Mouse (Mus musculus) CH12F3 (cell line): ENCODE measurements around the gene Ltbp2.

Experiments
- in situ Hi-C: fragments of 300-500 bp; cut with MboI; formaldehyde crosslinking; loops from 2 replicates; pipeline ENCODE4 v1.14.3; 2020; ENCODE audit warnings: low sequenced_read_pairs

Ltbp2 gene

DNA sequence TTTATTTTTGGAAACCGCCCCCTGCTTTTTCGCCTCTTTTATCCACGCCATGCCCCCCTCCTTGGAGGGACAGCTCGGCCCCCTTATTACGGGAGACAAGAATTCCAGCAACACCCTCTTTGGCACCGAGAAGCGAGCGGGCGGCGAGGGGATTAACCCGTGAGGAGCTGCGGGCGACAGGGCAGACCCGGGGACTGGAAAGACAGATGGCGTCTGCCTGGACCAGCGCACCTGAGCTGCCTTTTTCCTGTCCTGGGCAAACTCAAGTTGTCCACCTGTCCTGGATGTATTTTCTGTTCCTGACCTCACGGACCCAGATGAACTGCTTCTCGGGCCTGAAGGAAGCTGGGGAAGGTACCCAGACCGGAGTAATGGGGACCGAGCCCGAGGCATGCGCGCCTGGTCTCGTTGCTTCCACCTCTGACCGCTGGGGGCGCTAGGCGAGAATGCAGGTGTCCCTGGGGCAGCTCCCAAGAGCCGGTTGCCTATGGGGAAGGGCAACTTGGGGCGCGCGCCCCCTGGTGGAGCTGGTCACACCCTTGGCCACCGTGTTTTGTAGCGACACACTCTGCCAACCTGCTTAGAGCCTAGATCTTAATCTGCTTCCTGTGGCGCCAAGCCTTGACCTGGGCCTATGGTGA, at the start of gene Ltbp2:
Ltbp2 (minus strand) TSS at position 52 of the 641 bp plus-strand sequence.
- in situ Hi-C loops = no loop called here

DNA sequence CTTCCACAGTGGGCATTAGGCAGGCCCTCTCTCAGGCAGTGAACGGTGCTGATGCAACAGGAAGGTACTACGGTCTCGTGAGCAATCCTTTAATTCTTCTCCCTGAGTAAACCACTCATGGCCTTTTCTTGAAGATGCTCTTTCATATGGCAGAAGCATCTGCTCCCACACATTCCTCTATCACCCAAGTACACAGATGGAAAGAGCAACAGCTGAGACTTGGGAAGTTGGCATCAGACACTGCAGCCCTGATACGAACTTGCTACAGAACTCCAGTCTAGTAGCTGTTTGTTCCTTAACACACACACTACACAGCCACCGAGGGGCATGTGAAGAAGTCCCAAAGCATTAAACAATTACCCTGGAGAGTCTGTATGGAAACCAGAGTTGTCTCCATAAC, 48.0 kb upstream of the Ltbp2 start:
- in situ Hi-C loops = no loop called here

DNA sequence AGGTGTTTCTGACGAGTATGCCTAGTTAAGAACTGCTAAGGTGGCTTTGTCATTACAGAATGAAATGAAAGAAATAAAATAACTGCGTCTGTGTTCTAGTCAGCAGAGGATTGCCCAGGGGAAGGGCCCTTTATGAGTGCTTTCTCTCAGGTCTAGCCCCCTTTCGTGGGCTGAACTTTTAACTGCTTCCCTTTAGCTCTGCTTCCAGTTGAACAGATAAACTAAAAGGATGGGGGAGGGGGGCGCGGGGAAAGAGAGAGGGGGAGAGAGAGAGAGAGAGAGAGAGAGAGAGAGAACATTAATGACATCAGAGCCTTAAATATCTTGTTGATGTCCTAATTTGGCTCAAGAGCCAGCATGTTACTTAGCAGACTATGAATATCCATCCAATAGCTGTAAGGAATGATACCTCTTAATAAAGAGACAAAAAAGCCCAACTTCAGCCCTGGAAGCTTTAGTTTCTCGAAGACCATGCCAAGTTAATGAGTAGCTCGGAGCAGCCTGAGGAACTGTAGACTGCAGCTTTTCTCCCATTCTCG, 45.6 kb upstream of the Ltbp2 start:
- in situ Hi-C loops = no loop called here

DNA sequence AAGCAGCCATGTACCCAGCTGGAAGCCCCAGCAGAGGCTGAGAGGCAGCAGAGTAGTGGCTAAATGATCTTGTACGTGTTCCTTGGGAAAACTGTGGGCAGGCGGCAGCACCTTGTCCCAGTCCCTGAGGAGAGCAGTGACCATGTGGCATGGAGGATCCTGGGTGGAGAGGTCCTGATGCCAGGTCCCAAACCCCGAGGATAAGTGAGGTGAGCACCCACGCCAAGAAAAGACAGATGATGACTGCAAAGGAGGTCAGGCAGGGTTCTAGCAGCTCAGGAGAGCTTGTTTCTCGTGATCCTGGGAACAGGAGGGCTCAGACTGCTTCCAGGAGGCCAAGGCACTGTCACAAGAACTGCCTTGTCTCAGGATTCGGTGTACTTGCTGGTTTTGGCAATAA, 42.5 kb upstream of the Ltbp2 start:
- in situ Hi-C loops = no loop called here

DNA sequence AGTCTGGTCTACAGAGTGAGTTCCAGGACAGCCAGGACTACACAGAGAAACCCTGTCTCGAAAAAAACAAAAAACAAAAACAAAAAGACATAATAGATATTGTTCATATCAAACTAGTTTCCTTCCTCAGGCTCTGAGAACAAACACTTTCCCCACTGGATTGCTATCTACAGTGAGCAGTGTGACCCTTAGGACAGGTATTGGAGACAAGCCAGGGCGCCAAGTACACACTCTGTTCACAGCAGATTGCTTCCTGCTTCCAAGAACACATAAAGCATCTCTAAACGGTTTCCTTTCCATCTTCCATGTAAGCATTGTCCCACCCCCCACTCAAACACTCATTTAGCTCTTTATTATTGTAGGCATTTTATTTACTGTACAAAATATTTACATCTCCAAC, 41.5 kb upstream of the Ltbp2 start:
- in situ Hi-C loops = no loop called here

DNA sequence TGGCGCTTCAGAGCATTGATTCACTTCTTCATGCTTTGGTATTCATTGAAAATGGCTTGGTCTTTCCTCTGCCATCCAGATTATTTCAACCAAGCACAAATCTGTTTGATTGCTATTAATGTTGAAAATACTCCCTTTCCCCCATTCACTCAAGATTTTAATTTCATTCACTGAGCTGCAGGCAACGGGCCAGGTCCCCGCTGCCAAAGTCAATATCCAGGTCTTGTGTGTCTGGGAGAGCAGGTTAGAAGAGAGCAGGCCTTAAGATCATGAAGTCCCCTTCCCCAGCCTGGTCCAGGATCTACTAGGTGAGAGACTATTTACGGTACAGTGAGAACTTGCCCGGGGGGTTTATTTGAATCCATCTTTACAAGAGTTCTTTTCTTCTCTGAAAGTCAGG, 38.6 kb upstream of the Ltbp2 start:
- in situ Hi-C loops = no loop called here

- in situ Hi-C loops = no loop called here
Observed at GRCm38 (mm10) chr12:84912652-84913104, 36.3 kb upstream of the Ltbp2 start.

DNA sequence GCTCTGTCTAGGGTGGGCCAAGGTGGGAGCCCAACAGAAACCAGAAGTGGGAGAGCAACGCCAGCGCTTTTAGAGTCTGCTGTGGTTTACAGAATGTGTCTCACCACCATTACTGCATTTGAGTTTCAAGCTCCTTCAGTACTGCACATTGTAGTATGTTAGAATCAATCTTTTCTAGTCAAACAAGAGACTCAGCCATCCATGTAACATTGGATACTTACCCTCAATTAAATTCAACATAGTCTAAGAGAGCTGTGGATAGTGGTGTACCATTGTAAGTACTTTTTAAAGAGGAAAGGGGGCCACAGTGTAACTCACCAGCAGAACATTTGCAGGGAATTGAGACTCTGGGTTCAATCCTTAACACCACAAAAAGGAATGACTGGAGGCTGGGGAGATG, 35.3 kb upstream of the Ltbp2 start:
- in situ Hi-C loops = no loop called here

DNA sequence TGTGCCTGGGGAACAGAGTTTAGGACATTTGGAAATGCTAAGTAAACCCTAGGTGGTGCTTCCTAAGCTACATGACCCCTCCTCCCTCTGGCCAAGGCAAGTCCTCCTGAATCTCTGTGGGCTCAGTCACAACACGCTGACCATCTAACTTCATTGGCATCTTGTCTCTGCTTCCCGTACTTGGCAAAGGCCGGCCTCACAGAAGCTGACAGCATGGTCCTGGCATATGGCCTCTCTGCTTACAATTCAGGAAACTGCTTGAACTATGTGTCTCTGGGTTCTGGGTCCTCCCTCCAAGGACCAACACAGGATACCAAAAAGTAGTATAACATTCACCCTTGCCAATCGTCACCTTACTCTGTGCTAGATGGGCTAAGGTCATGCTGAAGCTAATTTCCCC, 33.7 kb upstream of the Ltbp2 start:
- in situ Hi-C loops = no loop called here

DNA sequence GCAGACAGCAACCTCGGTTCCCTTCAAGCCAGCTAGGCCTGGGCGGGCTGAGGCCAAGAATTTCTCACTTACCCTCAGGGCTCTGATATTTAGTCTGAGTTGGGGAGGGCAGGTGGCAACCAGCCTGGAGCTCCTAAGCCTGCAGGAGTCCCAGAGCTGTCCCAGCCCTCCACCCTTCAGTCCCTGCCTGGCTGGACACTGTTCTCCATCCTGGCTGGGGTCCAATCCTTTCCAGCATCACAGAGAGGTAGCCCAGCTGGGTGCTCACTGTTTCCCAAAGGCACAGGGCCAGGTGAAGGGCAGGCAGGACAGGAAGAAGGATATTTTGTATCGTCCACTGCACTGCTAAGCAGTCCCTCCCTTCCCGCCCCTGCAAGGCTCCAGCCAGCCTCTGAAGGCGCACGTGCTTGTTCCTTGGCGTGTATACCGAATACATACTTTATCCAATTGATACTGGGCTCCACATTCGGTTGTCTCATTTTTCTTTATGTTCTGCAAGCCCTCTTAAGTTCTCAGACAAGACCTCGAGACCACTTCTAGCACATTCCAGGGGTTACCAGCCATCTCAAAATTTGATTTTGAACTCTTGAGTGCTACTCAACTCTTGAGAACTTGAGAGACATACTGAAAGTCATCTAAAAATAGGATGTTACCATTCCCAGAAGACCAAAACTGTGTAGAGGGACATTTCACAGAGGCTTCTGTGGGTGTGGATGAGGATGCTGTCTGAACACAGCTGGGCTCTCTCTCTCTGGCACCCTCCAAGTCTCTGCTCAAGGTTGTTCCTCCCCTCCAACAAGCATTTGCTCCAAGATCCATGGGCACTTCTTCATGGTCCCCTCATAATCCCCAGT, 31.5 kb upstream of the Ltbp2 start:
- in situ Hi-C loops = no loop called here

GRCm38 (mm10) chr12:84907024-84907626, 30.8 kb upstream of the Ltbp2 start:
- in situ Hi-C loops = no loop called here

GRCm38 (mm10) chr12:84904399-84904798, 28.1 kb upstream of the Ltbp2 start:
- in situ Hi-C loops = no loop called here

DNA sequence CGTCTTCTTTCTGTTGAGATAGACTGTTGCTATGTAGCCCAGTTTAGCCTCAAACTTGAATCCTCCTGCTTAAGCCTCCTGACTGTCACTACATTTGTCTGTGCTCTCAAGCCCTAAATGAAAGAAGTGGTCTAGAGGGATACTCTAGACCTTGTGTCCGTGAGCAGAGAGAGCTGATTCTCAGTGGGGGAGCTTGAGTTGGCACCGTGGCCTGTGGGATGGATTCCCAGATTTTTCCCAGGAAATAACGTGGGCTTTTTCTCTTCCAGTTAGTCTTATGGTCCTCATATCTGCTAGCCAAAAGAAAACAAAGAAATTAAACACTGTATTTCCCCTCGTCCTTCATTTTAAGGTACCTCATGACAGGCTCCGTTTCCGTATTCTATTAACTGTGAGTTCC, 24.0 kb upstream of the Ltbp2 start:
- in situ Hi-C loops = no loop called here

DNA sequence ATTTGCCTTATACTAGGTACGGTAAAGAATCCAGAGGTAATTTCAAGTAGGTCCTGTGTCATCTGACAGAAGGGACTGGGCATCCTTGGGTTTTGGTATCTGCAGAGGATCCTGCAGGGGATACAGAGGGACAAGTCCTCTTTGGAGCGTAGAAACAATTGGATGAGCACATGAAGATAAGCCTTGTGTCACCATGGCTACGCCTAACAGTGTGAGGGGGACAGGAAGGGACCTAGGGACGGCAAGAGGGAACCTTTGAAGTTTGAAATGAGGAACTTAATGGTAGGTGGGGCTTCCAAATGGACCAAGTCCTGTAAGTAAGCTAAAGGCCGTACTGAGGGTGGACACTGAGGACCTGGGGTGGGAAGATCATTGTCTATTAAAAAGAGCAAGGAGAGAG, 21.0 kb upstream of the Ltbp2 start:
- in situ Hi-C loops = no loop called here

DNA sequence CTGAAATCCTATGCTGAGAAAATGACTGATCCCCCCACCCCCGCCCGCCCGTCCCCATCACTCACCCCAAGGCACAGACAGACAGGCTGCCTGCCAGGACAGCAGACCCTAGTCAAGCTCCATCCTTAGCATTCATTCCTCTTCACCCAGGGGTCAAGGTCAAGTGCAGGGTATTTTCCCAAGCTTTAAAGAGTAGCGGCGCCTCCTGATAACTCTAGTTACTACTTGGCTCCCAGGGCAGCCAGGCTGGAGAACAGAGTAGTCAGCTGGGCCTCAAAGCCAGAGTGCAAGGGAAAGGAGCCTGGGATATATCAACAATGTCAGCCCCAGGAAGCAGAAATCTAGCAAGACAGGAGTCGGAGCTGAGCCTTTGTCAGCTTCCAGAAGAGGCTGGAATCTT, 19.9 kb upstream of the Ltbp2 start:
- in situ Hi-C loops = no loop called here

GRCm38 (mm10) chr12:84893648-84894628, 17.6 kb upstream of the Ltbp2 start:
- in situ Hi-C loops = no loop called here

GRCm38 (mm10) chr12:84890289-84890688, 14.0 kb upstream of the Ltbp2 start:
- in situ Hi-C loops = no loop called here

- in situ Hi-C loops = no loop called here
Observed at GRCm38 (mm10) chr12:84885107-84885876, 9.0 kb upstream of the Ltbp2 start.

- in situ Hi-C loops = no loop called here
Observed at GRCm38 (mm10) chr12:84884423-84885076, 8.2 kb upstream of the Ltbp2 start.
